Mouse (Mus musculus) thymus, adult 2 months (tissue): ENCODE data around the gene Nhlh2. TPM values are rescaled to one million over a fixed set of nuclear protein-coding genes. Genes with fewer than 3 reads are reported as not detected.

ENCODE experiments used
- DNase-seq: peaks from one replicate; pipeline ENCODE4 v3.0.0; 2021
- H3K27ac ChIP-seq: fragments of 200-500 bp; 2 replicates; pipeline ENCODE4 v1.5.1; 2012; ENCODE audit warnings: low read length, control low read depth; ENCODE audit not compliant: control insufficient read depth, insufficient read depth
- H3K27me3 ChIP-seq: fragments of 200-500 bp; 2 replicates; pipeline ENCODE4 v1.6.1; 2012; ENCODE audit warnings: mild to moderate bottlenecking, low read length, moderate library complexity, mixed read lengths; ENCODE audit not compliant: control insufficient read depth, insufficient read depth
- H3K36me3 ChIP-seq: fragments of 200-500 bp; 2 replicates; pipeline ENCODE4 v1.6.1; 2012; ENCODE audit warnings: mild to moderate bottlenecking, low read length, moderate library complexity; ENCODE audit not compliant: control insufficient read depth, insufficient read depth
- H3K4me1 ChIP-seq: fragments of 200-500 bp; replicated peaks from 2 replicates; pipeline ENCODE4 v1.6.1; 2012; ENCODE audit warnings: low read length; ENCODE audit not compliant: control insufficient read depth, insufficient read depth
- H3K4me3 ChIP-seq: fragments of 200-500 bp; 2 replicates; pipeline ENCODE4 v1.5.1; 2012; ENCODE audit warnings: mild to moderate bottlenecking, low read length, control low read depth, moderate library complexity; ENCODE audit not compliant: control insufficient read depth, insufficient read depth
- CTCF ChIP-seq: fragments of 200-500 bp; IDR thresholded peaks from 2 replicates; pipeline ENCODE4 v1.5.1; 2012; ENCODE audit warnings: mild to moderate bottlenecking, control low read depth, low read length, moderate library complexity, borderline replicate concordance; ENCODE audit not compliant: control insufficient read depth, poor library complexity, insufficient read depth; ENCODE audit errors: extremely low read depth
- POLR2A ChIP-seq: fragments of 200-500 bp; IDR thresholded peaks from 2 replicates; pipeline ENCODE4 v1.6.1; 2012; ENCODE audit warnings: mild to moderate bottlenecking, low read length, control low read depth, moderate library complexity; ENCODE audit not compliant: control insufficient read depth, poor library complexity, insufficient read depth; ENCODE audit errors: extremely low read depth
- WGBS: fragments of 180-500 bp; shearing (Covaris S2); methylation state at CpG from one replicate; pipeline ENCODE4 v1.1.7; 2018; 5-methylcytosine and 5-hydroxymethylcytosine counted together
- polyA plus RNA-seq: library from polyadenylated mRNA; depleted of rRNA; stranded (reverse); fragments of >200 nt; gene quantifications from 2 replicates; pipeline ENCODE4 v1.2.3, GENCODE M21; 2012

Nhlh2 gene
- polyA plus RNA-seq, 1 experiment, result 0.03 TPM

DNA sequence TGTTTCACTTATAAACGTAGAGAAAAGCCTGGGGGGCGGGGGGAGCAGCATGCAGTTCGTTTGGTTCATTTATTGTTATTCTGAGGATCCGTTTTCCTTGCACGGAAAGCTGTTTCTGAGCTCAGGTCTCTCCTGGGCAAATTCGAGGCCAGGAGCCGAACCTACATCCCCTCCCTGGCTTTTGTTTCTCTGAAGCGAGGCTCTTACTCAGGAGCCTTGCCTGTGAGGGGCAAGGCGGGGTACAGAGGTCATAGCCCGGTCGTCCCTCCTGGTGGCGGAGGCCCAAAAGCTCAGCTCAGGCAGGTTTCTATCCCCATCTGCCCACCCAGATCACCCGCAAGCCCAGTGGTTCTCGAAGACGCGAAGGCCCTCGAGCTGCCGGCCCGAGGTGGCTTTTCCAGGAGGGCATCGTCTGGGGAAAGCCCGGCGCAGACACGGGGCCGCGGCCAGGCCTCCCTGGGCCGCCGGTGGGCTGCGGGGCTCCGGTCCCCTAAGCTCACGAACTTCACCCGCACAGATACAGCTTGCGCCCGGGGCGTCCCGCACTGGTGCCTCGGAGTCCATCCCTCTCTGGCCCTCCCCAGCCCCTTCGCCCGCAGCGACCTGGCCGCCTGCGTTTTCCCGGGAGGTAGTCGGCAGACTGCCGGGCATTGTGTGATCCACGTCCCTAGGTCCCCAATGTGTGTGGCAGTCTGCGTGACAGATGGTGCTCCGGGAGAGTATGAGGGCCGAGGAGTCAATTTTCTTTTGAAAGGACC lies 1.6 kb downstream of the Nhlh2 start:
- TF ChIP-seq POLR2A (no peak), CTCF (no peak)
- DNase-seq, result no peak
- H3K4me3 ChIP-seq, result no peak overlapping the region
- no peaks in the 10 kb centered on the region for H3K4me1 ChIP-seq
- no peaks in the 10 kb centered on the region for H3K36me3 ChIP-seq
- WGBS, result 7% methylated on average over 48 of the region's 48 CpGs
- no peak overlapping the region for H3K27ac ChIP-seq
- H3K27me3 ChIP-seq, result peaks cover 13% of the 10 kb centered on the region; the same call in 1 of the 2 replicates

GRCm38 (mm10) chr3:102012076-102012610 lies 2.3 kb downstream of the Nhlh2 start:
- Histone ChIP-seq H3K4me3 (no peak overlapping the region), H3K4me1 (no peaks in the 10 kb centered on the region), H3K36me3 (no peaks in the 10 kb centered on the region), H3K27ac (no peak overlapping the region), H3K27me3 (peaks cover 13% of the 10 kb centered on the region; the same call in 1 of the 2 replicates)
- no peak for TF ChIP-seq CTCF
- TF ChIP-seq POLR2A, result no peak
- DNase-seq, result no peak
- 13% methylated on average over 23 of the region's 23 CpGs for WGBS

- no peak for TF ChIP-seq POLR2A
- no peak for TF ChIP-seq CTCF
- no peaks in the 10 kb centered on the region for H3K36me3 ChIP-seq
- WGBS, result 4% methylated on average over 53 of the region's 53 CpGs
- no peak overlapping the region for H3K4me3 ChIP-seq
- no peaks in the 10 kb centered on the region for H3K4me1 ChIP-seq
- DNase-seq, result no peak
- peaks cover 13% of the 10 kb centered on the region; the same call in 1 of the 2 replicates for H3K27me3 ChIP-seq
- no peak overlapping the region for H3K27ac ChIP-seq
These were observed 2.8 kb downstream of the Nhlh2 start for GRCm38 (mm10) chr3:102012611-102013211.

DNA sequence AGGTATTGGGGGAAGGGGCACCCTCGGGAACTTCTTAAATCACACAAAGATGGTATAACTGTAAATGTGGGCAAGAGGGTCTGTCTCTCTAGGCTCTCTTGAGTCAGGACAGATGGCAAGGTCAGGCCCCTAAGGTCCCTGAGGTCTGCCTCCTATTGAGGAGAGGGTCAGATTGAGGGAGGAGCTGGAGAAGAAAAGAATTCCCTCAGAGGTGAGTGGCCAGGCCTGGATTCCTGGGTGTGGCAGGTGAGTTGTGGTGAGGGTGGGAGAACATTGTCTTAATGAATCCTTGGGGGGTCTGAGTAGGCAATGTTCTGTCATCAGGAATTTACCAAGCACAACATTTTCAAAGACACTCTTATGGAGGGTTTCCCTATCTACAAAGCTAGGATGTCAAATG lies 10.7 kb downstream of the Nhlh2 start:
- no peaks in the 10 kb centered on the region for H3K4me1 ChIP-seq
- no peak overlapping the region for H3K27ac ChIP-seq
- TF ChIP-seq POLR2A, result no peak
- TF ChIP-seq CTCF, result no peak
- no peaks in the 10 kb centered on the region for H3K36me3 ChIP-seq
- H3K4me3 ChIP-seq, result no peak overlapping the region
- peaks cover 5% of the 10 kb centered on the region; the same call in 1 of the 2 replicates for H3K27me3 ChIP-seq
- DNase-seq, result no peak
- 76% methylated on average over 1 of the region's 1 CpGs for WGBS

DNA sequence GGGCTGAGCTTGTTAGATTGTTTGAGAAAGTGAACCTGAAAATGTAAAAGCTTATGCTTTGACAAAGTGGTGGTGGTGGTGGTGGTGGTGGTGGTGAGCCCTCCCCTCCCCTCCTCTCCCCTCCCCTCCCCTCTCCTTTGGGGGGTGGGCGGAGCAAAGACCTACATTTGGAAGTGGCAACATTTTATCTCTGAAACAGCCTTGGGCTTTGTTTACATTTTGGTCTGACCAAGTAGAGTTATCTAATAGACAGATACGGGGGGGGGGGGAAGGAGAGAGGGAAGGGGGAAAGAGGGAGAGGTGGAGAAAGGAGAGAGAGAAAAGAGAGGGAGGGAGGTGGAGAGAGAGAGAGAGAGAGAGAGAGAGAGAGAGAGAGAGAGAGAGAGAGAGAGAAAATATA lies 12.8 kb downstream of the Nhlh2 start:
- H3K27me3 ChIP-seq, result peaks cover 5% of the 10 kb centered on the region; the same call in 1 of the 2 replicates
- WGBS, result 14% methylated on average over 2 of the region's 2 CpGs
- H3K4me3 ChIP-seq, result no peak overlapping the region
- no peak for TF ChIP-seq POLR2A
- TF ChIP-seq CTCF, result no peak
- H3K36me3 ChIP-seq, result no peaks in the 10 kb centered on the region
- no peaks in the 10 kb centered on the region for H3K4me1 ChIP-seq
- no peak for DNase-seq
- H3K27ac ChIP-seq, result no peak overlapping the region

GRCm38 (mm10) chr3:102023337-102023736 lies 13.5 kb downstream of the Nhlh2 start:
- H3K27ac ChIP-seq, result no peak overlapping the region
- H3K27me3 ChIP-seq, result peaks cover 5% of the 10 kb centered on the region; the same call in 1 of the 2 replicates
- no peaks in the 10 kb centered on the region for H3K4me1 ChIP-seq
- no peak overlapping the region for H3K4me3 ChIP-seq
- 7% methylated on average over 31 of the region's 31 CpGs for WGBS
- DNase-seq, result no peak
- no peaks in the 10 kb centered on the region for H3K36me3 ChIP-seq
- no peak for TF ChIP-seq POLR2A
- TF ChIP-seq CTCF, result no peak
